Mouse (Mus musculus) embryonic stem cell, embryonic (primary cell): ENCODE results near the gene Fam81a.

Experiments used
- CTCF ChIA-PET, 4 experiments: fragments of 300-600 bp in 2 of 4; fragments of 350-600 bp in 2 of 4; sonication (Branson Sonifier 250); formaldehyde crosslinking; loops; one replicate each; lab custom pipeline; 2022; ENCODE audit warnings: inconsistent platforms in 2 of 4; lab: Charles Lee
- POLR2A ChIA-PET, 4 experiments: fragments of 300-600 bp in 2 of 4; fragments of 350-600 bp in 2 of 4; sonication (Branson Sonifier 250); formaldehyde crosslinking; loops; one replicate each; lab custom pipeline; 2022; ENCODE audit warnings: antibody characterized with exemption in 4 of 4, inconsistent platforms in 1 of 4; lab: Charles Lee

Gene Fam81a

DNA sequence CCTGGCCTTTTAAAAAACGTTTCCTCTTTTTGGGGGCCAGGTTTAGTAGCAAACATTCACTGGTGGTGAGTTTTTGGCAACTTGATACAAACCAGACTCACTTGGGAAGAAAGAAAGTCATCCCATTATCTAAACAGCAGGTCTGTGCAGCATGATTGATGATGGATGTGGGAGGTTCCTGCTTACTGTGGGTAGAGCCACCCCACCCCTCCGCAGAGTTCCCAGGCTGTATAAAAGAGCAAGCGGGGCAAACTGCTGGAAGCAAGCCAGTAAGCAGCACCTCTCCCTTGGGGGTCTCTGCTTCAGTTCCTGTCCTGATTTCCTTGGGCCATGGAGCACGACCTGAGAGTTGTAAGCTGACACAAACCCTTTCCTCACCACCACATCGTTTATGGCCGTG is 56.3 kb downstream of the Fam81a start:
- CTCF ChIA-PET = interaction anchor here in 2 of 4 experiments (0.6 to 1.9 kb wide), 2 partner anchors 19 to 32 kb away, joined by 4 to 8 read pairs; no protein-coding TSS in a partner anchor
- POLR2A ChIA-PET = interaction anchor here in 3 of 4 experiments (0.7 to 3.5 kb wide), 18 partner anchors 10 to 456 kb away, joined by 3 to 35 read pairs (median 5); partner anchors contain the start of genes Ccnb2 (in 1 of the 3) and Sltm (in 1 of the 3)

DNA sequence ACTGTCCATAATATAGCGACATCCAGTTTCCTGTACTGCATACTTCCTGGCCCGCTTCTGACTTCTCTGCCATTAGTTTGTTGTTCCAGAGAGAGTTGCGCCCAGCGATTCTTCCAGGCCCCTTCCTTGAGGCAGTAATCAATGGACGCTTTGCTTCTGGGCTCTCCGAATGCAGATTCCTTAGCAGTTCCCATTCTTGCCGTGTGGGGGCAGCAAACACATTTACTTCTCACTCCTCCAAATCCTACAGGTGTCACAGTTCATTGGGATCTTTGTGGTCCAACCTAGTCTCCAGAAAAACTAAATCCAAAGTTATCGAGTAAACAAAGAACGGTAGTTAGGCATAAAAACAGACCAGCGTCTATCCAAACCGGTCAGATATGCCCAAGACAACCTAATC is 58.3 kb downstream of the Fam81a start:
- ChIA-PET CTCF (interaction anchor here (0.6 to 2.3 kb wide), 12 partner anchors 13 to 403 kb away, joined by 3 to 11 read pairs (median 3); partner anchors contain the start of gene Gtf2a2 (in 1 of the 4)), POLR2A (interaction anchor here in 3 of 4 experiments (0.6 to 2.1 kb wide), 23 partner anchors 9 to 572 kb away, joined by 3 to 7 read pairs (median 3); partner anchors contain the start of genes Gtf2a2 (in 2 of the 3), Gm10642 (in 1 of the 3) and Sltm (in 1 of the 3))

- ChIA-PET POLR2A (interaction anchor here in 3 of 4 experiments (0.5 to 2.9 kb wide), 23 partner anchors 8 to 339 kb away, joined by 3 to 13 read pairs (median 3); partner anchors contain the start of genes Gtf2a2 (in 2 of the 3), Bnip2 (in 1 of the 3) and Ccnb2 (in 1 of the 3)), CTCF (interaction anchor here in 3 of 4 experiments (0.5 to 2.3 kb wide), 8 partner anchors 25 to 93 kb away, joined by 3 to 11 read pairs (median 4); partner anchors contain the start of gene Gtf2a2 (in 1 of the 3))
Measured at GRCm38 (mm10) chr9:70082357-70083204, 59.8 kb downstream of the Fam81a start.

- ChIA-PET POLR2A (interaction anchor here in 3 of 4 experiments (1.1 to 2.9 kb wide), 9 partner anchors 8 to 69 kb away, joined by 3 to 13 read pairs (median 4); partner anchors contain the start of gene Gtf2a2 (in 1 of the 3)), CTCF (interaction anchor here (0.7 to 2.0 kb wide), 7 partner anchors 26 to 82 kb away, joined by 3 to 14 read pairs (median 6); no protein-coding TSS in a partner anchor)
Measured at GRCm38 (mm10) chr9:70081767-70082166, 60.6 kb downstream of the Fam81a start.

DNA sequence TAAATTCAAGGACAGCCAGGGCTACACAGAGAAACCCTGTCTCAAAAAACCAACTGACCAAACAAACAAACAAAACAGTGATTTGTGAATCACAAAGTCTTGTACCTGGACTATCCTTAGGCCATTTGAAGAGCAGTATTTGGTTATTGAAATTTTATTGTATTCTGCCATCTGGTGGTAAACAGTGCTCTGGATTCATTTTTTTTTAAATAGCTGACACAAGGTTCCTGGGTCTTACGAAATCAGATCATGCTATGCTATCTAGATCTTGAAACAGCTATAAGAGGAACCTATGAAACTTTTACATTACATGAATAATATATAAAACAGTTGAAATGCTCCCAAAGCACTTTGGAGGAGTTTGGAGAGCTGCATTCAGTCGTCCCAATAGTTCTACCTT is 61.4 kb downstream of the Fam81a start:
- ChIA-PET CTCF (interaction anchor here in 3 of 4 experiments (0.5 to 2.0 kb wide), 16 partner anchors 8 to 131 kb away, joined by 3 to 14 read pairs (median 4); no protein-coding TSS in a partner anchor), POLR2A (interaction anchor here in 3 of 4 experiments (0.6 to 2.9 kb wide), 15 partner anchors 8 to 70 kb away, joined by 3 to 13 read pairs (median 4); partner anchors contain the start of gene Gtf2a2 (in 2 of the 3))

GRCm38 (mm10) chr9:70080027-70080800 is 62.1 kb downstream of the Fam81a start:
- ChIA-PET POLR2A (interaction anchor here in 3 of 4 experiments (0.7 to 2.9 kb wide), 15 partner anchors 8 to 69 kb away, joined by 3 to 13 read pairs (median 4); partner anchors contain the start of gene Gtf2a2 (in 2 of the 3)), CTCF (interaction anchor here in 2 of 4 experiments (1.2 to 2.0 kb wide), 10 partner anchors 8 to 131 kb away, joined by 4 to 14 read pairs (median 6); no protein-coding TSS in a partner anchor)

DNA sequence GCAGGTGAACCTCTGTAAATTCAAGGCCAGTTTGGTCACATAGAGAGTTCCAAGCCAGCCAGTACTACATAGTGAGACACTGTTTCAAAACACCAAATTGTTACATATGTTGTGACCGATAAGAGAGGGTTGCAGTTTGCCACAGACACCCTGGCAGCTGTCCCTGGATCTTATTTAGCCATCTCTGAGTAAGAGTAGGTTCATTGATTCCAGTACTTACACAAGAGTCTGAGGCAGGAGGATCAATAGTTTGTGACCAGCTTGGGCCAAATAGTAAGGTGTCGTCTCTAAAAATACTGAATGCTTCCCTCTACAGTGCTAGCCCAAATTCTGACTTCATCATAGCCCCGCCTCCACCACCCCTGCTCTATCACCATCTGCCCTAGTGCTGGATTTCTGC is 64.3 kb downstream of the Fam81a start:
- ChIA-PET CTCF (interaction anchor here in 1 of 4 experiments (0.5 kb wide), 1 partner anchor 50 kb away, joined by 3 read pairs; no protein-coding TSS in a partner anchor), POLR2A (interaction anchor here in 2 of 4 experiments (1.1 to 1.4 kb wide), 4 partner anchors 9 to 65 kb away, joined by 3 to 4 read pairs (median 4); partner anchors contain the start of gene Gtf2a2 (in 1 of the 2))

DNA sequence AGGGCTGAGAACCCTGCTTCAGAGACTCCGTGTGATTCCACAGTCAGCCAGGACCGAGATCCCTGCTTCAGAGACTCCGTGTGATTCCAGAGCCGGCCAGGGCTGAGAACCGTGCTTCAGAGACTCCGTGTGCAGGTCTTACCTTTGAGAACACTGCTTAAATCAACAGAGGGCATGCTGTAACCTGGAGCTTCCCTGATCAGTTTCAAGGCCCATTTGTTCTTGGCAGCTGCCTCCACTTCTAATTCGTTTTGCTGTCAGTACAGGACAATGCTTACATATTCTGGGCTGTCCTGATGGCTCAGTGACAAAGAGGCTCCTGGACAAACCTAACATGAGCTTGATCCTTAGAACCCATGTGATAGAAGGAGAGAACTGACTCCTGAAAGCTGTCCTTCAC is 65.2 kb downstream of the Fam81a start:
- POLR2A ChIA-PET = interaction anchor here (0.6 to 3.9 kb wide), 9 partner anchors 10 to 97 kb away, joined by 3 to 22 read pairs (median 4); partner anchors contain the start of gene Gtf2a2 (in 1 of the 4)
- CTCF ChIA-PET = interaction anchor here in 1 of 4 experiments (1.1 kb wide), 1 partner anchor 58 kb away, joined by 3 read pairs; no protein-coding TSS in a partner anchor

GRCm38 (mm10) chr9:70072387-70072786 is 70.0 kb downstream of the Fam81a start:
- POLR2A ChIA-PET = interaction anchor here in 1 of 4 experiments (0.7 to 1.8 kb wide), 8 partner anchors 9 to 611 kb away, joined by 3 to 7 read pairs (median 4); no protein-coding TSS in a partner anchor
- CTCF ChIA-PET = interaction anchor here in 3 of 4 experiments (0.6 to 1.9 kb wide), 4 partner anchors 8 to 323 kb away, joined by 3 to 7 read pairs (median 4); no protein-coding TSS in a partner anchor

DNA sequence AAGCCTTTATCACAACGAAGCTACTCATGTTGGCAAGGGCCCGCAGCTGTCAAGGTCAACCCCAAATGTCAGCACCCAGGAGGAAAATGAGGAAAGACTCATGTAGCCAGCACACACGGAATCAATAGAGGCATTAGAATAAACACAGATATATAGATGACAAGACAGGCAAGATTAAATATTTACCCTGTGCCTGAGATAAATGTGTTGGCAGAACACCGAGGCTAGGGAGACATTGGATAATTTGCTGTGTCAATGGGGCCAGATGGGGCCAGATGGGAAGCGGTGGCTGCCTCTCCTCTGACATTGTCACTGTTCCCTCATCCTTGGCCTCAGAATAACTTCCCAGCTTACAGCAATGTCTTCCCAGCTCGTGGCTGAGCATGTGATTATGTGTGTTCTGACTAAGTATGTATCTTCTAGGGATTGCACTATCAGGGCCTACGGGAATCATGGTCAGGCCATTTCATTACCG is 72.4 kb downstream of the Fam81a start:
- POLR2A ChIA-PET = interaction anchor here in 2 of 4 experiments (1.1 to 1.8 kb wide), 5 partner anchors 11 to 19 kb away, joined by 3 to 5 read pairs (median 4); no protein-coding TSS in a partner anchor
- CTCF ChIA-PET = interaction anchor here in 1 of 4 experiments (1.3 kb wide), 1 partner anchor 39 kb away, joined by 4 read pairs; no protein-coding TSS in a partner anchor

GRCm38 (mm10) chr9:70067497-70067896 is 74.9 kb downstream of the Fam81a start:
- ChIA-PET POLR2A (interaction anchor here in 1 of 4 experiments (0.6 to 1.4 kb wide), 3 partner anchors 16 to 91 kb away, joined by 3 read pairs; no protein-coding TSS in a partner anchor), CTCF (interaction anchor here in 1 of 4 experiments (0.6 kb wide), 1 partner anchor 42 kb away, joined by 3 read pairs; no protein-coding TSS in a partner anchor)

DNA sequence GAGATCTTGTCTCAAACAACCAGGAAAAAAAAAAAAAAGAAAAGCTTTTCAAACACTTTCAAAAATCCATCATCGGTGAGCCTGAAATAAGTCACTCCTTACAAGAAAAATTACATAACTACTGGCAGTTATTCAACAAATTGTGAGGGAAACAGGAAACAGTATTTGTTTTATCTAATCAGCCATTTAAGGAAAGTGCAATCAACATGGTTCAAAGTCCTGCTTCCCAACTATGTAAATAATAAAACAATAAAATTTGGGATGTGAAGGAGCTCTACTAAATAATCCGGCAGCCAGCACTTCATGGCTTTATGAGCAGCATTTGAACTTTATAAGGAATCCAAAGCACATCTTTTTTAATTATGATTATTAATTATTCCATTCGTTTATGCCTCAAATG is 80.3 kb downstream of the Fam81a start:
- ChIA-PET CTCF (interaction anchor here in 1 of 4 experiments (0.6 kb wide), 1 partner anchor 277 kb away, joined by 3 read pairs; no protein-coding TSS in a partner anchor), POLR2A (interaction anchor here in 1 of 4 experiments (0.7 to 1.2 kb wide), 4 partner anchors 13 to 39 kb away, joined by 3 to 5 read pairs (median 4); no protein-coding TSS in a partner anchor)

GRCm38 (mm10) chr9:70053411-70053810 is 88.9 kb downstream of the Fam81a start:
- CTCF ChIA-PET = interaction anchor here in 3 of 4 experiments (0.7 to 1.7 kb wide), 3 partner anchors 17 to 33 kb away, joined by 4 to 7 read pairs (median 5); no protein-coding TSS in a partner anchor
- POLR2A ChIA-PET = interaction anchor here in 2 of 4 experiments (0.8 to 1.9 kb wide), 6 partner anchors 9 to 631 kb away, joined by 3 to 4 read pairs (median 4); no protein-coding TSS in a partner anchor

- CTCF ChIA-PET = interaction anchor here in 3 of 4 experiments (0.7 to 1.7 kb wide), 3 partner anchors 16 to 34 kb away, joined by 4 to 7 read pairs (median 5); no protein-coding TSS in a partner anchor
- POLR2A ChIA-PET = interaction anchor here in 2 of 4 experiments (0.8 to 1.4 kb wide), 5 partner anchors 9 to 630 kb away, joined by 3 to 4 read pairs (median 4); no protein-coding TSS in a partner anchor
Measured at GRCm38 (mm10) chr9:70052730-70053129, 89.6 kb downstream of the Fam81a start.

GRCm38 (mm10) chr9:70049839-70050238 is 92.5 kb downstream of the Fam81a start:
- ChIA-PET CTCF (interaction anchor here in 1 of 4 experiments (0.6 kb wide), 1 partner anchor 723 kb away, joined by 4 read pairs; no protein-coding TSS in a partner anchor), POLR2A (interaction anchor here in 2 of 4 experiments (0.7 to 4.0 kb wide), 9 partner anchors 12 to 37 kb away, joined by 3 to 22 read pairs (median 5); no protein-coding TSS in a partner anchor)

DNA sequence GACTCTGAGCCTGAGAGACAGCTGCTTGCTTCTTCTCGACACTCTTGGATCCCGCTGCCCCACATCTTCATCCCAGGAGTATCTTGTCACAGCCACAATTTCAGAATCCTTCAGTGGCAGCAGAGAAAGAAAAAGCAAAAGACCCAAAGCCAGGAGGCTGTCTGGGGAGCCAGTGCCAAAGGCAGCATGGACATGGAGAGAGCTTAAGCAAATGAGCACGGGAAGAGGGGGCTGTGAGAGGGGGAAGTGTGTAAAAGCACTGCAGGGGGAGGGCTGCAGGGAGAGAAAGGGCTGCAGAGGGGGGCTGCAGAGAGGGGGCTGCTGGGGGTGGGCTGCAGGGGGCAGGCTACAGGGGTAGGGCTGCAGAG is 93.0 kb downstream of the Fam81a start:
- ChIA-PET POLR2A (interaction anchor here in 3 of 4 experiments (0.7 to 4.0 kb wide), 14 partner anchors 9 to 53 kb away, joined by 3 to 22 read pairs (median 4); partner anchors contain the start of gene Gtf2a2 (in 1 of the 3)), CTCF (interaction anchor here in 3 of 4 experiments (0.6 to 1.1 kb wide), 4 partner anchors 32 to 724 kb away, joined by 3 to 4 read pairs (median 4); no protein-coding TSS in a partner anchor)
